Mouse (Mus musculus) MEL (cell line): ENCODE measurements around the gene Nup214.

ENCODE experiments used
- CHD2 ChIP-seq: IDR thresholded peaks from 2 replicates; pipeline ENCODE4 v1.6.1; 2011; ENCODE audit warnings: low read length, improper control_type of control experiment
- CTCF ChIP-seq, 3 experiments: IDR thresholded peaks in 2 of 3; conservative IDR thresholded peaks in 1 of 3; 2 replicates each; pipeline ENCODE4 v1.5.1; 2011 to 2012; ENCODE audit warnings: low read length in 3 of 3, low read depth in 2 of 3, mild to moderate bottlenecking in 2 of 3, improper control_type of control experiment in 1 of 3, inconsistent platforms in 1 of 3, mixed read lengths in 1 of 3, moderate library complexity in 1 of 3; ENCODE audit not compliant: control insufficient read depth in 1 of 3, insufficient read depth in 1 of 3, poor library complexity in 1 of 3, severe bottlenecking in 1 of 3
- GABPA ChIP-seq: IDR thresholded peaks from 2 replicates; pipeline ENCODE4 v1.6.1; 2012; ENCODE audit warnings: low read depth, mild to moderate bottlenecking, inconsistent platforms, low read length, improper control_type of control experiment, moderate library complexity
- JUND ChIP-seq: IDR thresholded peaks from 2 replicates; pipeline ENCODE4 v1.6.1; 2011; ENCODE audit warnings: low read depth, mild to moderate bottlenecking, improper control_type of control experiment, low read length
- KAT2A ChIP-seq: conservative IDR thresholded peaks from 2 replicates; pipeline ENCODE4 v1.6.1; 2012; ENCODE audit warnings: low read depth, low read length, improper control_type of control experiment, inconsistent platforms
- MAFK ChIP-seq: IDR thresholded peaks from 2 replicates; pipeline ENCODE4 v1.6.1; 2011; ENCODE audit warnings: low read depth, mild to moderate bottlenecking, low read length, improper control_type of control experiment, borderline replicate concordance
- MAX ChIP-seq: IDR thresholded peaks from 2 replicates; pipeline ENCODE4 v1.6.1; 2011; ENCODE audit warnings: low read length, improper control_type of control experiment
- POLR2A ChIP-seq, 2 experiments: IDR thresholded peaks; 2 replicates each; pipeline ENCODE4 v1.6.1; 2011 to 2012; ENCODE audit warnings: low read length in 2 of 2, mild to moderate bottlenecking in 2 of 2, control low read depth in 1 of 2, improper control_type of control experiment in 1 of 2, low read depth in 1 of 2, moderate library complexity in 1 of 2; ENCODE audit not compliant: control insufficient read depth in 1 of 2, insufficient read depth in 1 of 2, poor library complexity in 1 of 2
- POLR2AphosphoS2 ChIP-seq: IDR thresholded peaks from 2 replicates; pipeline ENCODE4 v1.6.1; 2011; ENCODE audit warnings: low read length, improper control_type of control experiment
- TCF12 ChIP-seq: IDR thresholded peaks from 2 replicates; pipeline ENCODE4 v1.6.1; 2014; ENCODE audit warnings: low read depth, mild to moderate bottlenecking, inconsistent platforms, low read length, improper control_type of control experiment, moderate library complexity
- USF1 ChIP-seq: IDR thresholded peaks from 2 replicates; pipeline ENCODE4 v1.6.1; 2014; ENCODE audit warnings: low read depth, mild to moderate bottlenecking, inconsistent platforms, low read length, improper control_type of control experiment, moderate library complexity
- ZMIZ1 ChIP-seq: IDR thresholded peaks from 2 replicates; pipeline ENCODE4 v1.6.1; 2012; ENCODE audit warnings: low read depth, mild to moderate bottlenecking, inconsistent platforms, low read length, improper control_type of control experiment, moderate library complexity
- ZNF384 ChIP-seq: IDR thresholded peaks from 2 replicates; pipeline ENCODE4 v1.6.1; 2012; ENCODE audit warnings: low read depth, mild to moderate bottlenecking, inconsistent platforms, low read length, improper control_type of control experiment

DNA sequence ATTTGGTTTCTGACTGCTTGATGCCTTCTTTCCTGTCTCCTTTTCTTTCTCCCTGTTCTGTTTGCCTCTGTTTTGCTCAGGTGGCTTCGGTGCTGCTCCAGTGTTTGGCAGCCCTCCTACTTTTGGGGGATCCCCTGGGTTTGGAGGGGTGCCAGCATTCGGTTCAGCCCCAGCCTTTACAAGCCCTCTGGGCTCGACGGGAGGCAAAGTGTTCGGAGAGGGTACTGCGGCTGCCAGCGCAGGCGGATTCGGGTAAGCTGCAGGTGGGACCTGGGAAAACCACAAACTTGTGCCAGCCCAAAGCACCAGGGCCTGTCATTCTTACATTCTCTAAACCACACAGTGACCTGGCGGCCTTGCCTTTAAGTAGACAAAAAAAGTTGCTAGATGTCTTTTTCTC, 73.1 kb downstream of the Nup214 start:
- TF ChIP-seq TCF12 (no peak), MAX (no peak), ZNF384 (no peak), USF1 (no peak), CTCF (IDR thresholded peaks at IDR 0.05 in 2 of 3, conservative IDR thresholded peaks at IDR 0.05 in 1 of 3; ENCODE audit: control insufficient read depth in 1 of 3, insufficient read depth in 1 of 3, low read depth in 2 of 3, low read length in 3 of 3, poor library complexity in 1 of 3, severe bottlenecking in 1 of 3) (no peak), POLR2AphosphoS2 (no peak), JUND (no peak), POLR2A (IDR thresholded peaks at IDR 0.05; ENCODE audit: control insufficient read depth in 1 of 2, insufficient read depth in 1 of 2, low read depth in 1 of 2, low read length in 2 of 2, poor library complexity in 1 of 2) (no peak), ZMIZ1 (no peak), CHD2 (no peak), KAT2A (no peak), GABPA (no peak), MAFK (no peak)
